Mouse (Mus musculus) thymus, postnatal 14 days (tissue): ENCODE data around the gene Slc15a1.
"Not testable (repeated sequence)": the region's sequence is repeated elsewhere in the genome, so short reads cannot be mapped to it uniquely, and the experiment has no call there.

Experiments
- DNase-seq: peaks from one replicate; pipeline ENCODE4 v3.0.0; 2021

Gene Slc15a1

GRCm38 (mm10) chr14:121450504-121451423 lies 54.3 kb downstream of the Slc15a1 start:
- DNase-seq: peak; percentile 70

GRCm38 (mm10) chr14:121446951-121447350 lies 58.1 kb downstream of the Slc15a1 start:
- DNase-seq: peak; percentile 39

GRCm38 (mm10) chr14:121445194-121445593 lies 59.9 kb downstream of the Slc15a1 start:
- peak; percentile 84 for DNase-seq

GRCm38 (mm10) chr14:121440807-121441206 lies 64.2 kb downstream of the Slc15a1 start:
- DNase-seq: no peak

GRCm38 (mm10) chr14:121437026-121437425 lies 68.0 kb downstream of the Slc15a1 start:
- DNase-seq: no peak

GRCm38 (mm10) chr14:121436455-121436854 lies 68.6 kb downstream of the Slc15a1 start:
- no peak for DNase-seq

GRCm38 (mm10) chr14:121435794-121436193 lies 69.3 kb downstream of the Slc15a1 start:
- no peak for DNase-seq

- no peak for DNase-seq
These were observed 73.8 kb downstream of the Slc15a1 start for GRCm38 (mm10) chr14:121431261-121431660.

- no peak for DNase-seq
These were observed 75.1 kb downstream of the Slc15a1 start for GRCm38 (mm10) chr14:121429854-121430535.

GRCm38 (mm10) chr14:121428148-121428547 lies 76.9 kb downstream of the Slc15a1 start:
- no peak for DNase-seq

- DNase-seq: peak; percentile 63
These were observed 78.3 kb downstream of the Slc15a1 start for GRCm38 (mm10) chr14:121426743-121427142.

- no peak for DNase-seq
These were observed 79.9 kb downstream of the Slc15a1 start for GRCm38 (mm10) chr14:121425004-121425793.

- no peak for DNase-seq
These were observed 81.7 kb downstream of the Slc15a1 start for GRCm38 (mm10) chr14:121423341-121423751.

GRCm38 (mm10) chr14:121422664-121423340 lies 82.2 kb downstream of the Slc15a1 start:
- peak; percentile 56 for DNase-seq

GRCm38 (mm10) chr14:121422000-121422399 lies 83.1 kb downstream of the Slc15a1 start:
- no peak for DNase-seq

- no peak for DNase-seq
These were observed 87.5 kb downstream of the Slc15a1 start for GRCm38 (mm10) chr14:121417594-121417993.

GRCm38 (mm10) chr14:121416626-121417319 lies 88.3 kb downstream of the Slc15a1 start:
- no peak for DNase-seq

- no peak for DNase-seq
These were observed 90.3 kb downstream of the Slc15a1 start for GRCm38 (mm10) chr14:121414635-121415241.

- DNase-seq: not testable (repeated sequence)
These were observed 91.3 kb downstream of the Slc15a1 start for GRCm38 (mm10) chr14:121413726-121414125.
